Mouse (Mus musculus): ENCODE data around the gene Dagla. TPM values are rescaled to one million over a fixed set of nuclear protein-coding genes. Genes with fewer than 3 reads are reported as not detected.

The Dagla gene
- polyA plus RNA-seq, 1 experiment: 5.6 TPM

- H3K36me3 ChIP-seq (ENCODE audit: control insufficient read depth, insufficient read depth, low read length): no peaks in the 10 kb centered on the region
- TF ChIP-seq POLR2A (IDR thresholded peaks at IDR 0.05; ENCODE audit: low read depth, low read length) (no peak), CTCF (IDR thresholded peaks at IDR 0.05; ENCODE audit: extremely low read depth, insufficient read length, insufficient replicate concordance, low read depth, low read length) (peak; percentile 92; the same call in 1 of the 2 replicates)
- no peak overlapping the region for H3K4me3 ChIP-seq (ENCODE audit: low read depth, low read length)
- no peaks in the 10 kb centered on the region; the same call in 1 of the 2 replicates for H3K4me1 ChIP-seq (ENCODE audit: control insufficient read depth, insufficient read depth, insufficient read length, low read length)
- 19% methylated on average over 6 of the region's 6 CpGs for WGBS
- no peaks in the 10 kb centered on the region for H3K27me3 ChIP-seq (ENCODE audit: control insufficient read depth, insufficient read depth, low read length)
- no peak overlapping the region for H3K27ac ChIP-seq (ENCODE audit: insufficient read depth, low read depth, low read length)
Observed at GRCm38 (mm10) chr19:10258279-10259011, 46.2 kb downstream of the Dagla start.

- no peaks in the 10 kb centered on the region for H3K4me1 ChIP-seq (ENCODE audit: control insufficient read depth, insufficient read depth, insufficient read length, low read length)
- no peaks in the 10 kb centered on the region for H3K27me3 ChIP-seq (ENCODE audit: control insufficient read depth, insufficient read depth, low read length)
- TF ChIP-seq CTCF (IDR thresholded peaks at IDR 0.05; ENCODE audit: extremely low read depth, insufficient read length, insufficient replicate concordance, low read depth, low read length) (no peak), POLR2A (IDR thresholded peaks at IDR 0.05; ENCODE audit: low read depth, low read length) (no peak)
- H3K27ac ChIP-seq (ENCODE audit: insufficient read depth, low read depth, low read length): no peak overlapping the region
- WGBS: 74% methylated on average over 20 of the region's 20 CpGs
- H3K36me3 ChIP-seq (ENCODE audit: control insufficient read depth, insufficient read depth, low read length): no peaks in the 10 kb centered on the region
- H3K4me3 ChIP-seq (ENCODE audit: low read depth, low read length): no peak overlapping the region
Observed at GRCm38 (mm10) chr19:10248128-10248527, 56.5 kb downstream of the Dagla start.

DNA sequence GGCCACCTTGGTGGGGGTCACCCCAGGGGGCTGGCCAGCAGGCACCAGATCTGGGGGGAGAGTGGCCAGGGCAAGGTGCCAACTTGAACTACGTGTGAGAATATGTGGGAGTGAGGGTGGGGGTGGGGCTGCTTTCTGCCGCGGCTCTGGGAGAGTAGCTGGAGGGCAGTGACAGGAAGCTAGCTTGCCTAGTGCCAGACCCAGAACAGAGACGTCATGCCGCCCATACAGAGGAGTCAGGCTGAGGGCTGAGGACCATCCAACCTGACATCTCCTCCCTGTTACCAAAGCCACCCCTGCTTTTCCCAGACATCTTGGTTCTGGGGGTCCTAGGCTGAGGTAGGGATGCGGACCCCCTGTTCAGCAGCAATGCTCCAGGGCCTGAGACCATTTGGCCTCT is 57.5 kb downstream of the Dagla start:
- WGBS: 60% methylated on average over 6 of the region's 6 CpGs
- no peak overlapping the region for H3K27ac ChIP-seq (ENCODE audit: insufficient read depth, low read depth, low read length)
- H3K4me1 ChIP-seq (ENCODE audit: control insufficient read depth, insufficient read depth, insufficient read length, low read length): no peaks in the 10 kb centered on the region
- no peak overlapping the region for H3K4me3 ChIP-seq (ENCODE audit: low read depth, low read length)
- no peaks in the 10 kb centered on the region for H3K27me3 ChIP-seq (ENCODE audit: control insufficient read depth, insufficient read depth, low read length)
- H3K36me3 ChIP-seq (ENCODE audit: control insufficient read depth, insufficient read depth, low read length): no peaks in the 10 kb centered on the region
- no peak for TF ChIP-seq POLR2A (IDR thresholded peaks at IDR 0.05; ENCODE audit: low read depth, low read length)
- no peak for TF ChIP-seq CTCF (IDR thresholded peaks at IDR 0.05; ENCODE audit: extremely low read depth, insufficient read length, insufficient replicate concordance, low read depth, low read length)

DNA sequence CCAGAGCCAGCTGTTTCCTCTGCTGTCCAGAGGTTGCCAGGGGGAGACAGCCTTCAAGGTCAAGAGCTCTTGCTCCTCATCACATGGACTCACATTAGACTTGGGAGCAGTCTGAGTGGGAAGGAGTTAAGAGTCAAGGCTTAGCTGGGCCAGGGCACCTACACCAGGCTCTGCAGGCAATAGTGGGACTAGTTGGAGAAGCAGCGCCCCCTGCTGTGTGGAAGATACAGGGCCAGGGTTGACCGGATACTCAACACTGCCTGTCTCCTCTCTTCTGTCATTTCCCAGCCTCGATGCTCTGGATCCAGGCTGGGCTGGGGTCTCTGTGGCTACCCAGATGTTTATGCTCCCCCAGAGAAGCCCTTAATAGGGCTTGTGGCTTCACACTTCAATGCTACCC is 60.5 kb downstream of the Dagla start:
- H3K27me3 ChIP-seq (ENCODE audit: control insufficient read depth, insufficient read depth, low read length): no peaks in the 10 kb centered on the region
- no peak for TF ChIP-seq POLR2A (IDR thresholded peaks at IDR 0.05; ENCODE audit: low read depth, low read length)
- TF ChIP-seq CTCF (IDR thresholded peaks at IDR 0.05; ENCODE audit: extremely low read depth, insufficient read length, insufficient replicate concordance, low read depth, low read length): peak; percentile 78; the same call in 1 of the 2 replicates
- no peak overlapping the region for H3K4me3 ChIP-seq (ENCODE audit: low read depth, low read length)
- H3K27ac ChIP-seq (ENCODE audit: insufficient read depth, low read depth, low read length): no peak overlapping the region
- H3K4me1 ChIP-seq (ENCODE audit: control insufficient read depth, insufficient read depth, insufficient read length, low read length): peaks cover under 1% of the 10 kb centered on the region; the same call in 1 of the 2 replicates
- WGBS: 6% methylated on average over 3 of the region's 3 CpGs
- H3K36me3 ChIP-seq (ENCODE audit: control insufficient read depth, insufficient read depth, low read length): no peaks in the 10 kb centered on the region

GRCm38 (mm10) chr19:10242916-10243315 is 61.8 kb downstream of the Dagla start:
- TF ChIP-seq CTCF (IDR thresholded peaks at IDR 0.05; ENCODE audit: extremely low read depth, insufficient read length, insufficient replicate concordance, low read depth, low read length) (no peak), POLR2A (IDR thresholded peaks at IDR 0.05; ENCODE audit: low read depth, low read length) (no peak)
- no peaks in the 10 kb centered on the region for H3K27me3 ChIP-seq (ENCODE audit: control insufficient read depth, insufficient read depth, low read length)
- H3K4me1 ChIP-seq (ENCODE audit: control insufficient read depth, insufficient read depth, insufficient read length, low read length): peaks cover 6% of the 10 kb centered on the region
- WGBS: 74% methylated on average over 8 of the region's 8 CpGs
- H3K27ac ChIP-seq (ENCODE audit: insufficient read depth, low read depth, low read length): no peak overlapping the region
- H3K4me3 ChIP-seq (ENCODE audit: low read depth, low read length): no peak overlapping the region
- no peaks in the 10 kb centered on the region for H3K36me3 ChIP-seq (ENCODE audit: control insufficient read depth, insufficient read depth, low read length)

GRCm38 (mm10) chr19:10240654-10241305 is 63.9 kb downstream of the Dagla start, which contains the start of gene Myrf:
Gene Myrf, minus strand, starts transcription at chr19:10240748.
- TF ChIP-seq POLR2A (IDR thresholded peaks at IDR 0.05; ENCODE audit: low read depth, low read length): no peak
- TF ChIP-seq CTCF (IDR thresholded peaks at IDR 0.05; ENCODE audit: extremely low read depth, insufficient read length, insufficient replicate concordance, low read depth, low read length): peak; percentile 99
- H3K36me3 ChIP-seq (ENCODE audit: control insufficient read depth, insufficient read depth, low read length): no peaks in the 10 kb centered on the region
- peaks cover 20% of the 10 kb centered on the region for H3K4me1 ChIP-seq (ENCODE audit: control insufficient read depth, insufficient read depth, insufficient read length, low read length)
- no peaks in the 10 kb centered on the region for H3K27me3 ChIP-seq (ENCODE audit: control insufficient read depth, insufficient read depth, low read length)
- H3K4me3 ChIP-seq (ENCODE audit: low read depth, low read length): peak within 1 kb of the TSS; percentile 71
- peak within 1 kb of the TSS; percentile 4 for H3K27ac ChIP-seq (ENCODE audit: insufficient read depth, low read depth, low read length)
- WGBS: 7% methylated on average over 43 of the region's 43 CpGs

GRCm38 (mm10) chr19:10239975-10240653 is 64.6 kb downstream of the Dagla start:
- H3K36me3 ChIP-seq (ENCODE audit: control insufficient read depth, insufficient read depth, low read length): no peaks in the 10 kb centered on the region
- TF ChIP-seq POLR2A (IDR thresholded peaks at IDR 0.05; ENCODE audit: low read depth, low read length) (no peak), CTCF (IDR thresholded peaks at IDR 0.05; ENCODE audit: extremely low read depth, insufficient read length, insufficient replicate concordance, low read depth, low read length) (no peak)
- under 1% methylated on average over 23 of the region's 26 CpGs for WGBS
- H3K4me1 ChIP-seq (ENCODE audit: control insufficient read depth, insufficient read depth, insufficient read length, low read length): peaks cover 25% of the 10 kb centered on the region
- H3K27ac ChIP-seq (ENCODE audit: insufficient read depth, low read depth, low read length): peak overlapping the region; percentile 4
- H3K27me3 ChIP-seq (ENCODE audit: control insufficient read depth, insufficient read depth, low read length): no peaks in the 10 kb centered on the region
- H3K4me3 ChIP-seq (ENCODE audit: low read depth, low read length): peak overlapping the region; percentile 71

Measured in small intestine, adult 2 months (tissue).